Mouse (Mus musculus) brain, embryonic 18.5 days (tissue): ENCODE measurements around the gene Cntfr.
"Not testable (repeated sequence)": the region's sequence is repeated elsewhere in the genome, so short reads cannot be mapped to it uniquely, and the experiment has no call there.

ENCODE experiments used
- DNase-seq: peaks from one replicate; pipeline ENCODE4 v3.0.0-alpha.2; 2012; ENCODE audit warnings: low read depth, low spot score

Gene Cntfr

GRCm38 (mm10) chr4:41696930-41697841 is at the start of gene Cntfr:
Gene Cntfr (minus strand): TSS chr4:41697089.
- not testable (repeated sequence) for DNase-seq

- DNase-seq: no peak
These were observed 48.1 kb upstream of the Cntfr start for GRCm38 (mm10) chr4:41745021-41745420.

- DNase-seq: no peak
These were observed 47.2 kb upstream of the Cntfr start for GRCm38 (mm10) chr4:41744131-41744530.

- peak; percentile 88 for DNase-seq
These were observed 44.3 kb upstream of the Cntfr start for GRCm38 (mm10) chr4:41741158-41741560.

GRCm38 (mm10) chr4:41740380-41741157 is 43.7 kb upstream of the Cntfr start:
- no peak for DNase-seq

- no peak for DNase-seq
These were observed 42.4 kb upstream of the Cntfr start for GRCm38 (mm10) chr4:41739260-41739659.

GRCm38 (mm10) chr4:41738256-41738603 is 41.3 kb upstream of the Cntfr start:
- DNase-seq: no peak

GRCm38 (mm10) chr4:41737602-41738255 is 40.8 kb upstream of the Cntfr start:
- DNase-seq: peak; percentile 40

GRCm38 (mm10) chr4:41731052-41731765 is 34.3 kb upstream of the Cntfr start, which contains the start of gene Arid3c:
Gene Arid3c (minus strand): TSS chr4:41731142.
- no peak for DNase-seq

- no peak for DNase-seq
These were observed 30.1 kb upstream of the Cntfr start for GRCm38 (mm10) chr4:41726826-41727621.

GRCm38 (mm10) chr4:41722918-41723351 is 26.0 kb upstream of the Cntfr start, which contains the start of gene Dctn3:
Gene Dctn3 (minus strand): TSS chr4:41723170.
- peak; percentile 95 for DNase-seq

GRCm38 (mm10) chr4:41716834-41717233 is 19.9 kb upstream of the Cntfr start:
- no peak for DNase-seq

- DNase-seq: no peak
These were observed 18.7 kb upstream of the Cntfr start for GRCm38 (mm10) chr4:41715596-41715995.

GRCm38 (mm10) chr4:41715082-41715481 is 18.2 kb upstream of the Cntfr start:
- no peak for DNase-seq

GRCm38 (mm10) chr4:41714276-41714675 is 17.4 kb upstream of the Cntfr start:
- DNase-seq: no peak

- no peak for DNase-seq
These were observed 16.5 kb upstream of the Cntfr start, which contains the start of gene Rpp25l for GRCm38 (mm10) chr4:41713197-41714067. Gene Rpp25l (minus strand): TSS chr4:41713534.

- DNase-seq: no peak
These were observed 15.7 kb upstream of the Cntfr start for GRCm38 (mm10) chr4:41712421-41713196.

GRCm38 (mm10) chr4:41711705-41712375 is 15.0 kb upstream of the Cntfr start:
- DNase-seq: no peak
